Mouse (Mus musculus) MEL (cell line): ENCODE results near the gene Cyp3a57.
"Not testable (repeated sequence)": the region's sequence is repeated elsewhere in the genome, so short reads cannot be mapped to it uniquely, and the experiment has no call there.

ENCODE experiments used
- CHD2 ChIP-seq: IDR thresholded peaks from 2 replicates; pipeline ENCODE4 v1.6.1; 2011; ENCODE audit warnings: low read length, improper control_type of control experiment
- CTCF ChIP-seq, 3 experiments: IDR thresholded peaks in 2 of 3; conservative IDR thresholded peaks in 1 of 3; 2 replicates each; pipeline ENCODE4 v1.5.1; 2011 to 2012; ENCODE audit warnings: low read length in 3 of 3, low read depth in 2 of 3, mild to moderate bottlenecking in 2 of 3, improper control_type of control experiment in 1 of 3, inconsistent platforms in 1 of 3, mixed read lengths in 1 of 3, moderate library complexity in 1 of 3; ENCODE audit not compliant: control insufficient read depth in 1 of 3, insufficient read depth in 1 of 3, poor library complexity in 1 of 3, severe bottlenecking in 1 of 3
- E2F4 ChIP-seq: IDR thresholded peaks from 2 replicates; pipeline ENCODE4 v1.6.1; 2011; ENCODE audit warnings: low read depth, low read length, improper control_type of control experiment, borderline replicate concordance
- EP300 ChIP-seq, 2 experiments: IDR thresholded peaks; 2 replicates each; pipeline ENCODE4 v1.6.1; 2011; ENCODE audit warnings: improper control_type of control experiment in 2 of 2, low read length in 2 of 2, low read depth in 1 of 2, mild to moderate bottlenecking in 1 of 2
- HCFC1 ChIP-seq: IDR thresholded peaks from 2 replicates; pipeline ENCODE4 v1.6.1; 2012; ENCODE audit warnings: low read depth, mild to moderate bottlenecking, inconsistent platforms, low read length, improper control_type of control experiment, moderate library complexity
- KAT2A ChIP-seq: conservative IDR thresholded peaks from 2 replicates; pipeline ENCODE4 v1.6.1; 2012; ENCODE audit warnings: low read depth, low read length, improper control_type of control experiment, inconsistent platforms
- TBP ChIP-seq: IDR thresholded peaks from 2 replicates; pipeline ENCODE4 v1.8.0; 2011; ENCODE audit warnings: low read depth, low read length, improper control_type of control experiment

DNA sequence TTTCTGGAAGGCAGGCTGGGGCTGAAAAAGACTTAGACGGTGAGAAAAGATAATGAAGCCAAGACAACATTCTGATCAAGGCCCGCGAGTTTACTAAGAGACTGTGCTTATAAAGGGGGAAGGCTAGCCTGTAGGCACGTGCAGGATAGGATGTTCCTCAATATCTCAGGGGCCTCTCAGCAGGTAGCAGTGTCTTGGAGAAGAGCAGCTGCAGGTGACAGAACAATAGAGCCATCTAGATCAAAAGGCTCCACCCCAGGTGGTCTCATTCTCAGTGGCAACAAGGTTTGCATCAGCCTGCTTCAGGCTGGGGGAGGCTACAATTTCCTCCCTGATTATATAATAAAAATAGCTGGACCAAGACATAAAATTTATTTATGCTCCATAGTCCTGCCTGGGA is 43.3 kb upstream of the Cyp3a57 start:
- not testable (repeated sequence) for TF ChIP-seq TBP; EP300 (IDR thresholded peaks at IDR 0.05; ENCODE audit: low read depth in 1 of 2, low read length in 2 of 2); E2F4; CHD2; KAT2A; HCFC1; CTCF (IDR thresholded peaks at IDR 0.05 in 2 of 3, conservative IDR thresholded peaks at IDR 0.05 in 1 of 3; ENCODE audit: control insufficient read depth in 1 of 3, insufficient read depth in 1 of 3, low read depth in 2 of 3, low read length in 3 of 3, poor library complexity in 1 of 3, severe bottlenecking in 1 of 3)
